Mouse (Mus musculus) urinary bladder, postnatal 0 days (tissue): Measurements from ENCODE around the gene Myh3. TPM values are rescaled to one million over a fixed set of nuclear protein-coding genes. Genes with fewer than 3 reads are reported as not detected.

Source experiments
- microRNA-seq: library from miRNA; unstranded; fragments of <30 nt; microRNA quantifications from one replicate; pipeline ENCODE4, GENCODE M21; 2016
- polyA plus RNA-seq: library from polyadenylated mRNA; unstranded; fragments of >200 nt; fragmentation: Nextera tagmentation; extraction: Ambion mirVana; gene quantifications from 2 replicates; pipeline ENCODE4 v1.2.1, GENCODE M21; 2015

The Myh3 gene
- 0.06 and 0.18 TPM in 2 replicates for polyA plus RNA-seq

GRCm38 (mm10) chr11:67078000-67078399 lies at the start of gene Myh3:
TSS of gene Myh3 (plus strand) at chr11:67078300.

GRCm38 (mm10) chr11:67052321-67052952 lies 25.7 kb upstream of the Myh3 start, which contains the start of the genes Adprm and Sco1:
TSS of gene Adprm (minus strand) at chr11:67052594.
TSS of gene Sco1 (plus strand) at chr11:67052670.

Small RNA genes within 50 kb of the gene (microRNA-seq; reads per million reads assigned to microRNA genes)
- gene Mir6923, result not detected

Other genes starting within 250 kb of the Myh3 start
- gene Pirt, start 166.3 kb upstream of the Myh3 start, polyA plus RNA-seq, result 0.22 and 0.23 TPM in 2 replicates
- gene Tmem238l, start 121.7 kb upstream of the Myh3 start, polyA plus RNA-seq, result 11.0 and 12.9 TPM in 2 replicates
- gene Tmem220, start 53.1 kb upstream of the Myh3 start, polyA plus RNA-seq, result 3.4 and 3.7 TPM in 2 replicates
- gene Adprm, start 25.7 kb upstream of the Myh3 start, polyA plus RNA-seq, result 17.2 and 19.7 TPM in 2 replicates
- gene Sco1, start 25.6 kb upstream of the Myh3 start, polyA plus RNA-seq, result 9.3 and 10.8 TPM in 2 replicates
- 8.9 and 21.5 TPM in 2 replicates for gene Myh2, start 92.7 kb downstream of the Myh3 start, polyA plus RNA-seq
- 0.89 and 2.2 TPM in 2 replicates for gene Myh1, start 121.8 kb downstream of the Myh3 start, polyA plus RNA-seq
- gene Myh4, start 159.7 kb downstream of the Myh3 start, polyA plus RNA-seq, result 0.06 and 0.07 TPM in 2 replicates
- 18.2 and 30.1 TPM in 2 replicates for gene Myh8, start 198.8 kb downstream of the Myh3 start, polyA plus RNA-seq
- gene Myh13, start 243.4 kb downstream of the Myh3 start, polyA plus RNA-seq, result 0.04 and 0.18 TPM in 2 replicates